Mouse (Mus musculus) midbrain, embryonic 12.5 days (tissue): ENCODE measurements at regions not wholly inside any gene's neighbourhood (a gene's known extent, or its start where the extent isn't known, plus 50 kb on each side); places are given as distances from the start of the nearest gene placed in this dataset.

Experiments used
- ATAC-seq: fragments of 200-750 bp; cut with Nextera tagmentation; 2 replicates; pipeline ENCODE4 v1.8.0; 2017; ENCODE audit warnings: low read depth, moderate TSS enrichment, moderate library complexity; ENCODE audit not compliant: low FRiP score
- H3K27ac ChIP-seq: fragments of 300-500 bp; sonication (generic); replicated peaks from 2 replicates; pipeline ENCODE4 v1.5.1; 2016; ENCODE audit warnings: mild to moderate bottlenecking
- H3K27me3 ChIP-seq: fragments of 300-500 bp; sonication (generic); 2 replicates; pipeline ENCODE4 v1.6.1; 2016; ENCODE audit warnings: mild to moderate bottlenecking
- H3K36me3 ChIP-seq: fragments of 300-500 bp; sonication (generic); 2 replicates; pipeline ENCODE4 v1.6.1; 2016
- H3K4me1 ChIP-seq: fragments of 300-500 bp; sonication (generic); 2 replicates; pipeline ENCODE4 v1.6.1; 2016
- H3K4me2 ChIP-seq: fragments of 300-500 bp; sonication (generic); replicated peaks from 2 replicates; pipeline ENCODE4 v1.6.1; 2016; ENCODE audit warnings: mild to moderate bottlenecking, moderate library complexity
- H3K4me3 ChIP-seq: fragments of 300-500 bp; sonication (generic); 2 replicates; pipeline ENCODE4 v1.5.1; 2016; ENCODE audit warnings: mild to moderate bottlenecking
- H3K9ac ChIP-seq: fragments of 300-500 bp; sonication (generic); replicated peaks from 2 replicates; pipeline ENCODE4 v1.6.1; 2016; ENCODE audit warnings: mild to moderate bottlenecking, moderate library complexity
- H3K9me3 ChIP-seq: fragments of 300-500 bp; sonication (generic); 2 replicates; pipeline ENCODE4 v1.6.1; 2016; ENCODE audit warnings: mild to moderate bottlenecking
- WGBS: fragments of 180-500 bp; shearing (Covaris S2); methylation state at CpG from one replicate; pipeline ENCODE4 v1.1.7; 2016; 5-methylcytosine and 5-hydroxymethylcytosine counted together

GRCm38 (mm10) chr12:49950986-49951385 is 566.0 kb downstream of the Gm43517 start:
- 87% methylated on average over 5 of the region's 5 CpGs for WGBS

GRCm38 (mm10) chr12:49951821-49952220 is 566.8 kb downstream of the Gm43517 start:
- peaks cover under 1% of the 10 kb centered on the region; the same call in 1 of the 2 replicates for H3K4me1 ChIP-seq
- 0 out of 2 replicates have a peak, but pooled peaks cover 4% of the 10 kb centered on the region for H3K27me3 ChIP-seq
- H3K27ac ChIP-seq = no peak overlapping the region
- no peak overlapping the region for H3K9ac ChIP-seq
- no peaks in the 10 kb centered on the region for H3K36me3 ChIP-seq
- no peak overlapping the region for H3K4me2 ChIP-seq
- 0 out of 2 replicates have a peak, but pooled peaks have one; percentile 48 for ATAC-seq
- H3K4me3 ChIP-seq = no peak overlapping the region
- H3K9me3 ChIP-seq = no peaks in the 10 kb centered on the region
- WGBS = 39% methylated on average over 5 of the region's 5 CpGs

More at GRCm38 (mm10) chr12:49950986-49951385, 566.0 kb downstream of the Gm43517 start:
- no peak for ATAC-seq
- Histone ChIP-seq H3K9me3 (no peaks in the 10 kb centered on the region), H3K27ac (no peak overlapping the region), H3K4me2 (no peak overlapping the region), H3K4me1 (peaks cover 4% of the 10 kb centered on the region; the same call in 1 of the 2 replicates), H3K9ac (no peak overlapping the region), H3K27me3 (0 out of 2 replicates have a peak, but pooled peaks cover 4% of the 10 kb centered on the region), H3K36me3 (no peaks in the 10 kb centered on the region), H3K4me3 (no peak overlapping the region)

- no peaks in the 10 kb centered on the region for H3K4me1 ChIP-seq
- H3K27ac ChIP-seq = no peak overlapping the region
- H3K4me3 ChIP-seq = no peak overlapping the region
- no peak for ATAC-seq
- no peaks in the 10 kb centered on the region for H3K36me3 ChIP-seq
- H3K9me3 ChIP-seq = no peaks in the 10 kb centered on the region
- 76% methylated on average over 1 of the region's 1 CpGs for WGBS
- H3K27me3 ChIP-seq = peaks cover 8% of the 10 kb centered on the region
- no peak overlapping the region for H3K4me2 ChIP-seq
- no peak overlapping the region for H3K9ac ChIP-seq
Observed at GRCm38 (mm10) chr12:49968072-49968471, 583.1 kb downstream of the Gm43517 start.

- Histone ChIP-seq H3K27ac (no peak overlapping the region), H3K27me3 (peaks cover 8% of the 10 kb centered on the region), H3K4me3 (no peak overlapping the region), H3K36me3 (no peaks in the 10 kb centered on the region), H3K9ac (no peak overlapping the region), H3K4me2 (no peak overlapping the region), H3K9me3 (no peaks in the 10 kb centered on the region), H3K4me1 (no peaks in the 10 kb centered on the region; the same call in 1 of the 2 replicates)
- 3% methylated on average over 2 of the region's 2 CpGs for WGBS
- ATAC-seq = no peak
Observed at GRCm38 (mm10) chr12:49969546-49969945, 584.6 kb downstream of the Gm43517 start.

GRCm38 (mm10) chr12:49974591-49975323 is 589.8 kb downstream of the Gm43517 start:
- peak; percentile 79; the same call in 1 of the 2 replicates for ATAC-seq
- 19% methylated on average over 2 of the region's 2 CpGs for WGBS
- Histone ChIP-seq H3K27me3 (peaks cover 16% of the 10 kb centered on the region), H3K9me3 (no peaks in the 10 kb centered on the region), H3K27ac (no peak overlapping the region), H3K4me2 (no peak overlapping the region), H3K4me3 (no peak overlapping the region), H3K4me1 (no peaks in the 10 kb centered on the region; the same call in 1 of the 2 replicates), H3K9ac (no peak overlapping the region), H3K36me3 (no peaks in the 10 kb centered on the region)

- H3K4me2 ChIP-seq = no peak overlapping the region
- no peaks in the 10 kb centered on the region for H3K36me3 ChIP-seq
- no peak overlapping the region for H3K9ac ChIP-seq
- H3K27ac ChIP-seq = no peak overlapping the region
- H3K9me3 ChIP-seq = no peaks in the 10 kb centered on the region
- H3K4me3 ChIP-seq = no peak overlapping the region
- no peaks in the 10 kb centered on the region; the same call in 1 of the 2 replicates for H3K4me1 ChIP-seq
- WGBS = 28% methylated on average over 1 of the region's 1 CpGs
- ATAC-seq = no peak
- H3K27me3 ChIP-seq = peaks cover 16% of the 10 kb centered on the region
Observed at GRCm38 (mm10) chr12:49975553-49975952, 590.6 kb downstream of the Gm43517 start.

GRCm38 (mm10) chr12:49992501-49993079 is 607.6 kb downstream of the Gm43517 start:
- no peak for ATAC-seq
- no peaks in the 10 kb centered on the region for H3K4me1 ChIP-seq
- H3K9ac ChIP-seq = no peak overlapping the region
- no peaks in the 10 kb centered on the region for H3K9me3 ChIP-seq
- no peak overlapping the region for H3K4me2 ChIP-seq
- 75% methylated on average over 7 of the region's 7 CpGs for WGBS
- no peak overlapping the region for H3K4me3 ChIP-seq
- no peak overlapping the region for H3K27ac ChIP-seq
- H3K36me3 ChIP-seq = no peaks in the 10 kb centered on the region
- no peaks in the 10 kb centered on the region for H3K27me3 ChIP-seq

GRCm38 (mm10) chr12:50038808-50039374 is 610.0 kb downstream of the Prkd1 start:
- ATAC-seq = no peak
- Histone ChIP-seq H3K9ac (no peak overlapping the region), H3K4me2 (no peak overlapping the region), H3K9me3 (no peaks in the 10 kb centered on the region), H3K36me3 (no peaks in the 10 kb centered on the region), H3K27me3 (no peaks in the 10 kb centered on the region), H3K4me1 (no peaks in the 10 kb centered on the region), H3K4me3 (no peak overlapping the region), H3K27ac (no peak overlapping the region)
- 98% methylated on average over 3 of the region's 3 CpGs for WGBS

GRCm38 (mm10) chr12:50061286-50061685 is 587.6 kb downstream of the Prkd1 start:
- Histone ChIP-seq H3K36me3 (no peaks in the 10 kb centered on the region), H3K4me2 (no peak overlapping the region), H3K4me1 (no peaks in the 10 kb centered on the region), H3K27me3 (no peaks in the 10 kb centered on the region), H3K9ac (no peak overlapping the region), H3K27ac (no peak overlapping the region), H3K4me3 (no peak overlapping the region), H3K9me3 (no peaks in the 10 kb centered on the region)
- no peak for ATAC-seq
- 88% methylated on average over 2 of the region's 2 CpGs for WGBS

- H3K27ac ChIP-seq = no peak overlapping the region
- no peak overlapping the region for H3K9ac ChIP-seq
- no peak for ATAC-seq
- peaks cover 4% of the 10 kb centered on the region for H3K27me3 ChIP-seq
- H3K4me1 ChIP-seq = no peaks in the 10 kb centered on the region
- 93% methylated on average over 4 of the region's 4 CpGs for whole genome bisulfite sequencing
- H3K36me3 ChIP-seq = no peaks in the 10 kb centered on the region
- no peak overlapping the region for H3K4me2 ChIP-seq
- H3K9me3 ChIP-seq = no peaks in the 10 kb centered on the region
- no peak overlapping the region for H3K4me3 ChIP-seq
Observed at GRCm38 (mm10) chr12:50066394-50066793, 582.5 kb downstream of the Prkd1 start.

GRCm38 (mm10) chr12:50071797-50072196 is 577.1 kb downstream of the Prkd1 start:
- peaks cover 8% of the 10 kb centered on the region for H3K27me3 ChIP-seq
- no peak overlapping the region for H3K27ac ChIP-seq
- H3K4me3 ChIP-seq = no peak overlapping the region
- H3K4me1 ChIP-seq = peaks cover 9% of the 10 kb centered on the region
- 21% methylated on average over 3 of the region's 3 CpGs for WGBS
- no peaks in the 10 kb centered on the region for H3K9me3 ChIP-seq
- H3K4me2 ChIP-seq = no peak overlapping the region
- ATAC-seq = no peak
- H3K9ac ChIP-seq = no peak overlapping the region
- H3K36me3 ChIP-seq = no peaks in the 10 kb centered on the region

GRCm38 (mm10) chr12:50072359-50072758 is 576.5 kb downstream of the Prkd1 start:
- Histone ChIP-seq H3K9ac (no peak overlapping the region), H3K36me3 (no peaks in the 10 kb centered on the region), H3K4me3 (no peak overlapping the region), H3K4me2 (no peak overlapping the region), H3K9me3 (no peaks in the 10 kb centered on the region), H3K4me1 (peaks cover 9% of the 10 kb centered on the region), H3K27me3 (peaks cover 8% of the 10 kb centered on the region), H3K27ac (no peak overlapping the region)
- 11% methylated on average over 1 of the region's 1 CpGs for WGBS
- ATAC-seq = peak; percentile 73; the same call in 1 of the 2 replicates
